Mouse (Mus musculus): ENCODE results near the gene Map3k5. TPM values are rescaled to one million over a fixed set of nuclear protein-coding genes. Genes with fewer than 3 reads are reported as not detected.

The Map3k5 gene
- total and polyA plus RNA-seq, 3 experiments, result 15.8 to 31.0 (median 27.6) TPM

- peaks cover 2 to 38% of the 10 kb centered on the region in 2 experiments for H3K36me3 ChIP-seq (replicated peaks in 1 of 2; ENCODE audit: control insufficient read depth in 1 of 2, insufficient read depth in 1 of 2, low read length in 1 of 2)
- no peak overlapping the region for H3K9ac ChIP-seq (ENCODE audit: insufficient read depth, low read depth)
- H3K4me1 ChIP-seq (ENCODE audit: control insufficient read depth in 1 of 2, insufficient read depth in 2 of 2), result peaks cover 12 to 44% of the 10 kb centered on the region in 2 experiments
- H3K27ac ChIP-seq (ENCODE audit: insufficient read depth, low read depth), result no peak overlapping the region
- no peaks in the 10 kb centered on the region for H3K27me3 ChIP-seq (replicated peaks)
- H3K79me2 ChIP-seq (replicated peaks; ENCODE audit: control insufficient read depth, extremely low read depth, insufficient read depth, poor library complexity, severe bottlenecking), result no peaks in the 10 kb centered on the region
- peak; percentile 56 for DNase-seq (ENCODE audit: extremely low read depth)
- H3K4me2 ChIP-seq (ENCODE audit: insufficient read depth, low read depth, poor library complexity, severe bottlenecking), result no peak overlapping the region
- dilution Hi-C loops (cut with MboI; ENCODE audit: extremely low pct_ligation_motif_present, extremely low pct_unique_long_range_greater_than_20kb, low sequenced_read_pairs), result no loop called here
- no peak overlapping the region for H3K4me3 ChIP-seq (replicated peaks in 1 of 3; ENCODE audit: low read depth in 2 of 3, low read length in 2 of 3, poor library complexity in 1 of 3)
- in situ Hi-C loops (cut with MboI; ENCODE audit: low pct_ligation_motif_present, low pct_unique_long_range_greater_than_20kb, low sequenced_read_pairs), result loop anchor here (5.0 to 10.0 kb wide), 2 partner anchors 65 to 178 kb away; partner anchors contain the start of gene Il20ra
- H3K9me3 ChIP-seq (replicated peaks; ENCODE audit: low read length), result no peaks in the 10 kb centered on the region
- TF ChIP-seq POLR2AphosphoS2 (IDR thresholded peaks at IDR 0.05; ENCODE audit: low read depth, low read length) (no peak), RCOR1 (conservative IDR thresholded peaks at IDR 0.05; ENCODE audit: low read depth, low read length) (no peak), MAX (IDR thresholded peaks at IDR 0.05; ENCODE audit: low read length) (no peak), TBP (conservative IDR thresholded peaks at IDR 0.05; ENCODE audit: low read depth, low read length) (no peak), USF1 (IDR thresholded peaks at IDR 0.05; ENCODE audit: low read depth, low read length) (no peak), KAT2A (IDR thresholded peaks at IDR 0.05; ENCODE audit: insufficient replicate concordance, low read length) (no peak), CHD1 (IDR thresholded peaks at IDR 0.05; ENCODE audit: low read depth, low read length) (no peak), MAFK (IDR thresholded peaks at IDR 0.05; ENCODE audit: insufficient replicate concordance, low read length) (no peak), EP300 (IDR thresholded peaks at IDR 0.05; ENCODE audit: low read length) (no peak)
These were observed 44.4 kb upstream of the Map3k5 start for GRCm38 (mm10) chr10:19889908-19890307.

GRCm38 (mm10) chr10:19891686-19892085 lies 42.6 kb upstream of the Map3k5 start:
- Histone ChIP-seq H3K4me1 (ENCODE audit: control insufficient read depth in 1 of 2, insufficient read depth in 2 of 2) (peaks cover 12 to 38% of the 10 kb centered on the region in 2 experiments), H3K4me2 (ENCODE audit: insufficient read depth, low read depth, poor library complexity, severe bottlenecking) (no peak overlapping the region), H3K36me3 (replicated peaks in 1 of 2; ENCODE audit: control insufficient read depth in 1 of 2, insufficient read depth in 1 of 2, low read length in 1 of 2) (peaks cover 2 to 43% of the 10 kb centered on the region in 2 experiments), H3K9me3 (replicated peaks; ENCODE audit: low read length) (no peaks in the 10 kb centered on the region), H3K27ac (ENCODE audit: insufficient read depth, low read depth) (no peak overlapping the region), H3K27me3 (replicated peaks) (no peaks in the 10 kb centered on the region), H3K9ac (ENCODE audit: insufficient read depth, low read depth) (no peak overlapping the region), H3K79me2 (replicated peaks; ENCODE audit: control insufficient read depth, extremely low read depth, insufficient read depth, poor library complexity, severe bottlenecking) (no peaks in the 10 kb centered on the region), H3K4me3 (replicated peaks in 1 of 3; ENCODE audit: low read depth in 2 of 3, low read length in 2 of 3, poor library complexity in 1 of 3) (no peak overlapping the region)
- DNase-seq (ENCODE audit: extremely low read depth), result peak; percentile 84
- dilution Hi-C loops (cut with MboI; ENCODE audit: extremely low pct_ligation_motif_present, extremely low pct_unique_long_range_greater_than_20kb, low sequenced_read_pairs), result no loop called here
- in situ Hi-C loops (cut with MboI; ENCODE audit: low pct_ligation_motif_present, low pct_unique_long_range_greater_than_20kb, low sequenced_read_pairs), result loop anchor here (5.0 to 10.0 kb wide), 2 partner anchors 67 to 179 kb away; partner anchors contain the start of gene Il20ra
- TF ChIP-seq JUN (IDR thresholded peaks at IDR 0.05; ENCODE audit: insufficient read depth, low read depth, low read length) (no peak), ZKSCAN1 (IDR thresholded peaks at IDR 0.05; ENCODE audit: borderline replicate concordance, low read depth, low read length) (no peak), MAZ (IDR thresholded peaks at IDR 0.05; ENCODE audit: low read depth, low read length) (no peak), GABPA (IDR thresholded peaks at IDR 0.05; ENCODE audit: insufficient replicate concordance, low read depth, low read length) (no peak), RCOR1 (conservative IDR thresholded peaks at IDR 0.05; ENCODE audit: low read depth, low read length) (no peak), POLR2A (IDR thresholded peaks at IDR 0.05; ENCODE audit: low read depth, low read length) (no peak), KAT2A (IDR thresholded peaks at IDR 0.05; ENCODE audit: insufficient replicate concordance, low read length) (no peak), SIN3A (IDR thresholded peaks at IDR 0.05; ENCODE audit: low read length) (0 out of 2 replicates have a peak, but pooled peaks have one; percentile 19), MAX (IDR thresholded peaks at IDR 0.05; ENCODE audit: low read length) (no peak), ELF1 (IDR thresholded peaks at IDR 0.05; ENCODE audit: low read depth, low read length) (peak; percentile 46), ZMIZ1 (IDR thresholded peaks at IDR 0.05; ENCODE audit: low read depth, low read length) (no peak), MAFK (IDR thresholded peaks at IDR 0.05; ENCODE audit: insufficient replicate concordance, low read length) (no peak), NRF1 (IDR thresholded peaks at IDR 0.05; ENCODE audit: low read depth, low read length) (no peak), SMC3 (IDR thresholded peaks at IDR 0.05; ENCODE audit: low read depth, low read length) (peak; percentile 33; the same call in 1 of the 2 replicates), HCFC1 (IDR thresholded peaks at IDR 0.05; ENCODE audit: low read depth, low read length) (no peak), IRF4 (IDR thresholded peaks at IDR 0.05; ENCODE audit: low read depth, low read length) (peak; percentile 57; the same call in 1 of the 2 replicates), ETS1 (conservative IDR thresholded peaks at IDR 0.05; ENCODE audit: low read depth, low read length) (peak; percentile 21; the same call in 1 of the 2 replicates), CTCF (conservative IDR thresholded peaks at IDR 0.05 in 1 of 2, IDR thresholded peaks at IDR 0.05 in 1 of 2; ENCODE audit: low read depth in 2 of 2, low read length in 2 of 2) (peak in 1 of 2 experiments; percentile 53; a peak in 2 of 4 replicates), BHLHE40 (IDR thresholded peaks at IDR 0.05; ENCODE audit: low read depth, low read length) (no peak), TBP (conservative IDR thresholded peaks at IDR 0.05; ENCODE audit: low read depth, low read length) (no peak), MEF2A (IDR thresholded peaks at IDR 0.05; ENCODE audit: borderline replicate concordance, low read depth, low read length) (no peak; the same call in 1 of the 2 replicates), TCF12 (IDR thresholded peaks at IDR 0.05; ENCODE audit: low read depth, low read length) (no peak), MXI1 (IDR thresholded peaks at IDR 0.05; ENCODE audit: low read depth, low read length) (no peak), ZNF384 (IDR thresholded peaks at IDR 0.05; ENCODE audit: low read depth, low read length) (no peak), ZC3H11A (IDR thresholded peaks at IDR 0.05; ENCODE audit: low read depth, low read length) (no peak), UBTF (IDR thresholded peaks at IDR 0.05; ENCODE audit: low read depth, low read length) (no peak), USF2 (conservative IDR thresholded peaks at IDR 0.05; ENCODE audit: low read depth, low read length) (no peak), MYC (IDR thresholded peaks at IDR 0.05; ENCODE audit: low read depth, low read length) (peak; percentile 42; the same call in 1 of the 2 replicates)

All from CH12.LX (cell line).